Mouse (Mus musculus): Measurements from ENCODE around the gene Brd2. TPM values are rescaled to one million over a fixed set of nuclear protein-coding genes. Genes with fewer than 3 reads are reported as not detected.
"Not testable (repeated sequence)": the region's sequence is repeated elsewhere in the genome, so short reads cannot be mapped to it uniquely, and the experiment has no call there.

The Brd2 gene
- total RNA-seq, 1 experiment, result 257 TPM

- TF ChIP-seq HCFC1 (IDR thresholded peaks at IDR 0.05; ENCODE audit: borderline replicate concordance, insufficient read depth, low read length) (no peak), ZC3H11A (IDR thresholded peaks at IDR 0.05; ENCODE audit: borderline replicate concordance, low read depth, low read length) (no peak), ZNF384 (IDR thresholded peaks at IDR 0.05; ENCODE audit: low read depth, low read length) (no peak), CHD2 (IDR thresholded peaks at IDR 0.05; ENCODE audit: low read depth, low read length) (no peak), MAFK (IDR thresholded peaks at IDR 0.05; ENCODE audit: insufficient read depth, low read depth, low read length) (no peak)
- no peaks in the 10 kb centered on the region for H3K9me3 ChIP-seq (ENCODE audit: control insufficient read depth, insufficient read depth, low read depth, low read length)
- no peaks in the 10 kb centered on the region for H3K4me1 ChIP-seq (ENCODE audit: control insufficient read depth in 2 of 2, insufficient read depth in 2 of 2, low read length in 2 of 2, poor library complexity in 1 of 2)
- no peak overlapping the region for H3K27ac ChIP-seq (ENCODE audit: insufficient read depth, low read depth, low read length, poor library complexity, severe bottlenecking)
- H3K4me3 ChIP-seq (ENCODE audit: insufficient read depth in 1 of 2, low read depth in 1 of 2, low read length in 2 of 2, poor library complexity in 1 of 2, severe bottlenecking in 1 of 2), result no peak overlapping the region
- no peak for DNase-seq (ENCODE audit: low read depth, low spot score)
- in situ Hi-C loops (cut with MboI; ENCODE audit: low sequenced_read_pairs in 2 of 2, unreplicated experiment in 2 of 2), result no loop called here
- no peak overlapping the region for H3K9ac ChIP-seq (ENCODE audit: insufficient read depth, low read depth, low read length, poor library complexity, severe bottlenecking)
- H3K36me3 ChIP-seq (ENCODE audit: control insufficient read depth, insufficient read depth, low read length, poor library complexity, severe bottlenecking), result no peaks in the 10 kb centered on the region
Measured at GRCm38 (mm10) chr17:34144960-34145371, 22.5 kb upstream of the Brd2 start.

- H3K36me3 ChIP-seq (ENCODE audit: control insufficient read depth, insufficient read depth, low read length, poor library complexity, severe bottlenecking); DNase-seq (ENCODE audit: low read depth, low spot score); H3K4me3 ChIP-seq (ENCODE audit: insufficient read depth in 1 of 2, low read depth in 1 of 2, low read length in 2 of 2, poor library complexity in 1 of 2, severe bottlenecking in 1 of 2); H3K4me1 ChIP-seq (ENCODE audit: control insufficient read depth in 2 of 2, insufficient read depth in 2 of 2, low read length in 2 of 2, poor library complexity in 1 of 2); H3K9ac ChIP-seq (ENCODE audit: insufficient read depth, low read depth, low read length, poor library complexity, severe bottlenecking); H3K27ac ChIP-seq (ENCODE audit: insufficient read depth, low read depth, low read length, poor library complexity, severe bottlenecking); H3K9me3 ChIP-seq (ENCODE audit: control insufficient read depth, insufficient read depth, low read depth, low read length); in situ Hi-C loops (cut with MboI; ENCODE audit: low sequenced_read_pairs in 2 of 2, unreplicated experiment in 2 of 2): not testable (repeated sequence)
Measured at GRCm38 (mm10) chr17:34144221-34144620, 21.8 kb upstream of the Brd2 start.

- H3K4me3 ChIP-seq (ENCODE audit: insufficient read depth in 1 of 2, low read depth in 1 of 2, low read length in 2 of 2, poor library complexity in 1 of 2, severe bottlenecking in 1 of 2), result no peak overlapping the region
- H3K9ac ChIP-seq (ENCODE audit: insufficient read depth, low read depth, low read length, poor library complexity, severe bottlenecking), result no peak overlapping the region
- in situ Hi-C loops (cut with MboI; ENCODE audit: low sequenced_read_pairs in 2 of 2, unreplicated experiment in 2 of 2), result no loop called here
- no peak for DNase-seq (ENCODE audit: low read depth, low spot score)
- H3K4me1 ChIP-seq (ENCODE audit: control insufficient read depth in 2 of 2, insufficient read depth in 2 of 2, low read length in 2 of 2, poor library complexity in 1 of 2), result peaks cover 0 to 2% of the 10 kb centered on the region in 2 experiments; a peak in 1 of 4 replicates
- no peaks in the 10 kb centered on the region for H3K9me3 ChIP-seq (ENCODE audit: control insufficient read depth, insufficient read depth, low read depth, low read length)
- no peak for TF ChIP-seq CHD2 (IDR thresholded peaks at IDR 0.05; ENCODE audit: low read depth, low read length)
- TF ChIP-seq ZNF384 (IDR thresholded peaks at IDR 0.05; ENCODE audit: low read depth, low read length), result no peak
- no peak for TF ChIP-seq HCFC1 (IDR thresholded peaks at IDR 0.05; ENCODE audit: borderline replicate concordance, insufficient read depth, low read length)
- no peak for TF ChIP-seq MAFK (IDR thresholded peaks at IDR 0.05; ENCODE audit: insufficient read depth, low read depth, low read length)
- no peak for TF ChIP-seq ZC3H11A (IDR thresholded peaks at IDR 0.05; ENCODE audit: borderline replicate concordance, low read depth, low read length)
- no peaks in the 10 kb centered on the region for H3K36me3 ChIP-seq (ENCODE audit: control insufficient read depth, insufficient read depth, low read length, poor library complexity, severe bottlenecking)
- no peak overlapping the region for H3K27ac ChIP-seq (ENCODE audit: insufficient read depth, low read depth, low read length, poor library complexity, severe bottlenecking)
Measured at GRCm38 (mm10) chr17:34143461-34143860, 21.0 kb upstream of the Brd2 start.

GRCm38 (mm10) chr17:34143033-34143432 is 20.6 kb upstream of the Brd2 start, which contains the start of gene H2-DMb2:
Gene H2-DMb2 (plus strand): TSS chr17:34143307.
- no peak for TF ChIP-seq HCFC1 (IDR thresholded peaks at IDR 0.05; ENCODE audit: borderline replicate concordance, insufficient read depth, low read length)
- TF ChIP-seq ZC3H11A (IDR thresholded peaks at IDR 0.05; ENCODE audit: borderline replicate concordance, low read depth, low read length), result no peak
- TF ChIP-seq MAFK (IDR thresholded peaks at IDR 0.05; ENCODE audit: insufficient read depth, low read depth, low read length), result no peak
- no peak for TF ChIP-seq ZNF384 (IDR thresholded peaks at IDR 0.05; ENCODE audit: low read depth, low read length)
- TF ChIP-seq CHD2 (IDR thresholded peaks at IDR 0.05; ENCODE audit: low read depth, low read length), result no peak
- in situ Hi-C loops (cut with MboI; ENCODE audit: low sequenced_read_pairs in 2 of 2, unreplicated experiment in 2 of 2), result no loop called here
- no peaks in the 10 kb centered on the region for H3K36me3 ChIP-seq (ENCODE audit: control insufficient read depth, insufficient read depth, low read length, poor library complexity, severe bottlenecking)
- H3K4me1 ChIP-seq (ENCODE audit: control insufficient read depth in 2 of 2, insufficient read depth in 2 of 2, low read length in 2 of 2, poor library complexity in 1 of 2), result peaks cover 0 to 2% of the 10 kb centered on the region in 2 experiments; a peak in 1 of 4 replicates
- no peak within 1 kb of the TSS for H3K27ac ChIP-seq (ENCODE audit: insufficient read depth, low read depth, low read length, poor library complexity, severe bottlenecking)
- no peaks in the 10 kb centered on the region for H3K9me3 ChIP-seq (ENCODE audit: control insufficient read depth, insufficient read depth, low read depth, low read length)
- no peak for DNase-seq (ENCODE audit: low read depth, low spot score)
- H3K9ac ChIP-seq (ENCODE audit: insufficient read depth, low read depth, low read length, poor library complexity, severe bottlenecking), result no peak within 1 kb of the TSS
- H3K4me3 ChIP-seq (ENCODE audit: insufficient read depth in 1 of 2, low read depth in 1 of 2, low read length in 2 of 2, poor library complexity in 1 of 2, severe bottlenecking in 1 of 2), result no peak within 1 kb of the TSS

- Histone ChIP-seq H3K9ac (ENCODE audit: insufficient read depth, low read depth, low read length, poor library complexity, severe bottlenecking) (no peak overlapping the region), H3K4me1 (ENCODE audit: control insufficient read depth in 2 of 2, insufficient read depth in 2 of 2, low read length in 2 of 2, poor library complexity in 1 of 2) (peaks cover 0 to 3% of the 10 kb centered on the region in 2 experiments; a peak in 1 of 4 replicates), H3K27ac (ENCODE audit: insufficient read depth, low read depth, low read length, poor library complexity, severe bottlenecking) (no peak overlapping the region), H3K9me3 (ENCODE audit: control insufficient read depth, insufficient read depth, low read depth, low read length) (no peaks in the 10 kb centered on the region), H3K36me3 (ENCODE audit: control insufficient read depth, insufficient read depth, low read length, poor library complexity, severe bottlenecking) (no peaks in the 10 kb centered on the region), H3K4me3 (ENCODE audit: insufficient read depth in 1 of 2, low read depth in 1 of 2, low read length in 2 of 2, poor library complexity in 1 of 2, severe bottlenecking in 1 of 2) (no peak overlapping the region)
- in situ Hi-C loops (cut with MboI; ENCODE audit: low sequenced_read_pairs in 2 of 2, unreplicated experiment in 2 of 2), result no loop called here
- no peak for DNase-seq (ENCODE audit: low read depth, low spot score)
- TF ChIP-seq ZC3H11A (IDR thresholded peaks at IDR 0.05; ENCODE audit: borderline replicate concordance, low read depth, low read length), result no peak
- no peak for TF ChIP-seq CHD2 (IDR thresholded peaks at IDR 0.05; ENCODE audit: low read depth, low read length)
- no peak for TF ChIP-seq ZNF384 (IDR thresholded peaks at IDR 0.05; ENCODE audit: low read depth, low read length)
- TF ChIP-seq HCFC1 (IDR thresholded peaks at IDR 0.05; ENCODE audit: borderline replicate concordance, insufficient read depth, low read length), result no peak
- no peak for TF ChIP-seq MAFK (IDR thresholded peaks at IDR 0.05; ENCODE audit: insufficient read depth, low read depth, low read length)
Measured at GRCm38 (mm10) chr17:34142456-34143010, 20.1 kb upstream of the Brd2 start.

Measured in ES-E14 (cell line).